Mouse (Mus musculus): Measurements from ENCODE around the gene Fras1. TPM values are rescaled to one million over a fixed set of nuclear protein-coding genes. Genes with fewer than 3 reads are reported as not detected.

Gene Fras1
- not detected for total RNA-seq (2023)

DNA sequence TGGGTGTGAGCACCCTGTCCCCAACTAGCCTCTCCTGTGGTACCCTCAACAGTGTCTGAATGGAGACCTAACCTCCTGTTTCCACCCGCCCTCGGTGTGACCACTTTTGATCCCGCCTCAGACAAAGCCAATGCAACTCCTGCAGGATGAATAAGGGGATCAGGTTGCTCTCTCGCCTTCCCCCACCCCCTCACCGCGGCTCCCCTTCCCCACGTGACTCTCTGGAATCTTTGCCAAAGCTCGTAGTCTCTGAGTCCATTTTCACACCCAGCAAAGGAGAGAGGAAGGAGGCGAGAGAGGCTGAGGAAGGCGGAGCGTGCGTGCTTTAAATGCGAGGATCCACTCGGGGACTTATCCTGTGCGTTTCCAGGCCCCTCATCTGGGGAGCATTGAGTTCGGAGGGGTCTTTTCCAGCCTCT, at the start of gene Fras1:
Fras1 (plus strand) TSS at position 389 of the 419 bp plus-strand sequence.

DNA sequence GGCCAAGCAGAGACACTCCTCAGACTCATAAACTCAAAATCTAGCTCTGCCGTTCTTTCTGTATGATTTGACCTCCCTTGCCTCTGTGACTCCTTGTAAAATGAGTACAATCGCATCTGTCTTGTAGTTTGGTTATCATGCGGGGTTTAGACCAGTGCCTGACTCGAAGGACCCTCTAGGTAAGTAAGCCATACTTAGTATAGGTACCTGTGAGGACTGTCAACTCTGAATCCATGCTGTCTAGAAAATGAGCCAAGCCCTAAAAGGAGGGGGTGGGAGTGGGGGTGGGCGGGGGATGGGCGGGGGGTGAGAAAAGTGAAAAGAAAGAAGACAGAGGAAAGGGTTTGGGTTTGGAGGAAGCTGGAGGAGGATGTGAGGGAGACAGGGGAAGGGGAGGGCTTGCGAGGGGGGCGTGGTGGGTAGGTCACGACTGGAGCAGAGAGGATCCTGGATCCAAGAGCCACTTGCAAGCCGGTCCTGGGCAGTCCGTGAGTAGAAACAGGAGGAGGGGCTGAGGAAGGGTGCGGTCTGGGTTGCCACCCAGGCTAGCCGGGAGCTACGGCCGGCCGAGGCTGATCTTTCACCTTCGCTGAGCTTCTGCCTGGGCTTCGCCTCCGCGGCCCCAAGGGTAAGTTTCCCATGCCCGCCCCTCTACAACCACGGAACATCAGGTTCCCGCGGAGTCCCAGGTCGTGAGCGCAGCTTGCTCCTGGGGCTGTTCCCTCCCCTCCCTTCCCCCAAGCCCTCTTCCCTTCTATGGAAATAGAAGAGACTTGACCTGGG, 419.4 kb downstream of the Fras1 start, which contains the start of gene Anxa3:
Anxa3 (plus strand) TSS at position 404 of the 783 bp plus-strand sequence.

Other genes starting within 250 kb of the Fras1 start
- gene Cnot6l, start 209.8 kb upstream of the Fras1 start, total RNA-seq (2023), result 10 to 100 TPM; 74.2 to 86.4 TPM
- 10 to 100 TPM in 1 of 2 experiments, 1 to 10 TPM in 1; 9.1 to 10.6 TPM for gene Mrpl1, start 164.5 kb upstream of the Fras1 start, total RNA-seq (2023)